Mouse (Mus musculus): ENCODE results near the gene Eif6. TPM values are rescaled to one million over a fixed set of nuclear protein-coding genes. Genes with fewer than 3 reads are reported as not detected.
"Not testable (repeated sequence)": the region's sequence is repeated elsewhere in the genome, so short reads cannot be mapped to it uniquely, and the experiment has no call there.

Gene Eif6
- total RNA-seq (2021), result 10 to 100 TPM; 66.9 to 70.9 TPM
- long read RNA-seq, transcript Eif6-201 (6 exons, 1,500 nt), result major isoform, 65 of 74 reads
- long read RNA-seq, partial matches to known transcripts, result 4 of 74 reads
- long read RNA-seq, other reads (novel, unspliced or antisense), result 5 of 74 reads

- peak; percentile 79 to 81 for DNase-seq (ENCODE audit: low spot score in 2 of 2)
These were observed at the start of gene Eif6 for GRCm38 (mm10) chr2:155826630-155827424. Eif6 (minus strand) TSS chr2:155826925.

GRCm38 (mm10) chr2:155873636-155874035, 46.9 kb upstream of the Eif6 start:
- peak in 1 of 2 experiments; percentile 31 for DNase-seq (ENCODE audit: low spot score in 2 of 2)

GRCm38 (mm10) chr2:155872930-155873507, 46.3 kb upstream of the Eif6 start:
- DNase-seq (ENCODE audit: low spot score in 2 of 2), result no peak

- DNase-seq (ENCODE audit: low spot score in 2 of 2), result peak in 1 of 2 experiments; percentile 21
These were observed 45.8 kb upstream of the Eif6 start for GRCm38 (mm10) chr2:155872486-155872885.

- DNase-seq (ENCODE audit: low spot score in 2 of 2), result no peak
These were observed 43.0 kb upstream of the Eif6 start for GRCm38 (mm10) chr2:155869772-155870171.

- DNase-seq (ENCODE audit: low spot score in 2 of 2), result no peak
These were observed 41.6 kb upstream of the Eif6 start for GRCm38 (mm10) chr2:155868320-155868719.

GRCm38 (mm10) chr2:155863301-155863867, 36.7 kb upstream of the Eif6 start:
- DNase-seq (ENCODE audit: low spot score in 2 of 2), result no peak

- DNase-seq (ENCODE audit: low spot score in 2 of 2), result peak in 1 of 2 experiments; percentile 34
These were observed 36.0 kb upstream of the Eif6 start for GRCm38 (mm10) chr2:155862573-155863300.

- no peak for DNase-seq (ENCODE audit: low spot score in 2 of 2)
These were observed 34.9 kb upstream of the Eif6 start for GRCm38 (mm10) chr2:155861581-155861980.

GRCm38 (mm10) chr2:155860102-155860501, 33.4 kb upstream of the Eif6 start:
- DNase-seq (ENCODE audit: low spot score in 2 of 2), result no peak

GRCm38 (mm10) chr2:155852536-155852935, 25.8 kb upstream of the Eif6 start:
- DNase-seq (ENCODE audit: low spot score in 2 of 2), result no peak

GRCm38 (mm10) chr2:155850120-155850519, 23.4 kb upstream of the Eif6 start:
- DNase-seq (ENCODE audit: low spot score in 2 of 2), result no peak

- no peak for DNase-seq (ENCODE audit: low spot score in 2 of 2)
These were observed 22.7 kb upstream of the Eif6 start for GRCm38 (mm10) chr2:155849464-155849863.

- DNase-seq (ENCODE audit: low spot score in 2 of 2), result peak; percentile 54 to 86
These were observed 21.6 kb upstream of the Eif6 start for GRCm38 (mm10) chr2:155848291-155848690.

GRCm38 (mm10) chr2:155846930-155847329, 20.2 kb upstream of the Eif6 start:
- DNase-seq (ENCODE audit: low spot score in 2 of 2), result no peak

GRCm38 (mm10) chr2:155838961-155839360, 12.2 kb upstream of the Eif6 start:
- DNase-seq (ENCODE audit: low spot score in 2 of 2), result no peak

- DNase-seq (ENCODE audit: low spot score in 2 of 2), result no peak
These were observed 11.2 kb upstream of the Eif6 start for GRCm38 (mm10) chr2:155837961-155838360.

- no peak for DNase-seq (ENCODE audit: low spot score in 2 of 2)
These were observed 8.0 kb upstream of the Eif6 start, which contains the start of gene Fam83c for GRCm38 (mm10) chr2:155834732-155835131. Fam83c (minus strand) TSS chr2:155834854.

- not testable (repeated sequence) for DNase-seq (ENCODE audit: low spot score in 2 of 2)
These were observed 5.4 kb upstream of the Eif6 start for GRCm38 (mm10) chr2:155832087-155832486.

- no peak for DNase-seq (ENCODE audit: low spot score in 2 of 2)
These were observed 4.6 kb upstream of the Eif6 start for GRCm38 (mm10) chr2:155831302-155831701.

- DNase-seq (ENCODE audit: low spot score in 2 of 2), result no peak
These were observed 4.1 kb upstream of the Eif6 start for GRCm38 (mm10) chr2:155830841-155831240.
